Mouse (Mus musculus) lung, adult 2 months (tissue): ENCODE measurements at regions not wholly inside any gene's neighbourhood (a gene's known extent, or its start where the extent isn't known, plus 50 kb on each side); places are given as distances from the start of the nearest gene placed in this dataset.
A peak's percentile ranks its signal among the peaks of the same experiment; 100 is the strongest.
"Not testable (repeated sequence)": the region's sequence is repeated elsewhere in the genome, so short reads cannot be mapped to it uniquely, and the experiment has no call there.

Experiments used
- DNase-seq: peaks from one replicate; pipeline ENCODE4 v3.0.0; 2022
- H3K4me1 ChIP-seq: fragments of 200-500 bp; 2 replicates; pipeline ENCODE4 v1.6.1; 2011; ENCODE audit warnings: low read length; ENCODE audit not compliant: control insufficient read depth, insufficient read depth
- H3K4me3 ChIP-seq: fragments of 200-500 bp; replicated peaks from 2 replicates; pipeline ENCODE3; 2011; ENCODE audit warnings: low read depth, mild to moderate bottlenecking, control low read depth, low read length; ENCODE audit errors: extremely low read depth
- CTCF ChIP-seq: fragments of 200-500 bp; IDR thresholded peaks from 2 replicates; pipeline ENCODE4 v1.5.1; 2011; ENCODE audit warnings: mild to moderate bottlenecking, low read length, control low read depth; ENCODE audit not compliant: insufficient read depth
- POLR2A ChIP-seq: fragments of 200-500 bp; IDR thresholded peaks from 2 replicates; pipeline ENCODE4 v1.6.1; 2011; ENCODE audit warnings: low read depth, mild to moderate bottlenecking, control low read depth, low read length, borderline replicate concordance; ENCODE audit errors: extremely low read depth
- WGBS: fragments of 180-500 bp; shearing (Covaris S2); methylation state at CpG from one replicate; pipeline ENCODE4 v1.1.7; 2018; 5-methylcytosine and 5-hydroxymethylcytosine counted together

- H3K4me3 ChIP-seq: no peak overlapping the region
- 95% methylated on average over 1 of the region's 1 CpGs for WGBS
- no peak for TF ChIP-seq CTCF
- no peak for TF ChIP-seq POLR2A
- DNase-seq: no peak
- H3K4me1 ChIP-seq: no peaks in the 10 kb centered on the region
Observed at GRCm38 (mm10) chr2:51785169-51785568, 149.8 kb downstream of the Rbm43 start.

GRCm38 (mm10) chr2:51788896-51789295, 146.1 kb downstream of the Rbm43 start:
- TF ChIP-seq POLR2A (no peak), CTCF (no peak)
- Histone ChIP-seq H3K4me3 (no peak overlapping the region), H3K4me1 (no peaks in the 10 kb centered on the region)
- WGBS: 81% methylated on average over 3 of the region's 3 CpGs
- DNase-seq: no peak

- not testable (repeated sequence) for DNase-seq, H3K4me1 ChIP-seq
- WGBS: 92% methylated on average over 2 of the region's 2 CpGs
Observed at GRCm38 (mm10) chr2:51793291-51793690, 141.7 kb downstream of the Rbm43 start.

GRCm38 (mm10) chr2:51799856-51800255, 135.1 kb downstream of the Rbm43 start:
- no peaks in the 10 kb centered on the region for H3K4me1 ChIP-seq
- no peak overlapping the region for H3K4me3 ChIP-seq
- no peak for DNase-seq
- TF ChIP-seq POLR2A (no peak), CTCF (no peak)
- WGBS: 86% methylated on average over 1 of the region's 1 CpGs

More at GRCm38 (mm10) chr2:51793291-51793690, 141.7 kb downstream of the Rbm43 start:
- H3K4me3 ChIP-seq: not testable (repeated sequence)

- Histone ChIP-seq H3K4me3 (no peak overlapping the region), H3K4me1 (no peaks in the 10 kb centered on the region)
- WGBS: 81% methylated on average over 2 of the region's 2 CpGs
- TF ChIP-seq POLR2A (no peak), CTCF (no peak)
- no peak for DNase-seq
Observed at GRCm38 (mm10) chr2:51822976-51823375, 112.0 kb downstream of the Rbm43 start.

GRCm38 (mm10) chr2:51830286-51830944, 104.5 kb downstream of the Rbm43 start:
- H3K4me3 ChIP-seq: no peak overlapping the region
- TF ChIP-seq CTCF: no peak
- TF ChIP-seq POLR2A: no peak
- H3K4me1 ChIP-seq: no peaks in the 10 kb centered on the region
- WGBS: 31% methylated on average over 7 of the region's 7 CpGs
- peak; percentile 16 for DNase-seq

GRCm38 (mm10) chr2:51830965-51831720, 103.8 kb downstream of the Rbm43 start:
- Histone ChIP-seq H3K4me3 (no peak overlapping the region), H3K4me1 (no peaks in the 10 kb centered on the region)
- DNase-seq: no peak
- WGBS: 89% methylated on average over 9 of the region's 9 CpGs
- TF ChIP-seq CTCF (no peak), POLR2A (no peak)

- 86% methylated on average over 5 of the region's 5 CpGs for WGBS
Observed at GRCm38 (mm10) chr2:51837864-51838263, 97.1 kb downstream of the Rbm43 start.

GRCm38 (mm10) chr2:51840808-51841207, 94.2 kb downstream of the Rbm43 start:
- H3K4me3 ChIP-seq: no peak overlapping the region
- H3K4me1 ChIP-seq: no peaks in the 10 kb centered on the region
- WGBS: 80% methylated on average over 3 of the region's 3 CpGs
- no peak for DNase-seq
- TF ChIP-seq POLR2A (no peak), CTCF (no peak)

More at GRCm38 (mm10) chr2:51837864-51838263, 97.1 kb downstream of the Rbm43 start:
- no peak for DNase-seq
- TF ChIP-seq CTCF (no peak), POLR2A (no peak)
- Histone ChIP-seq H3K4me3 (no peak overlapping the region), H3K4me1 (no peaks in the 10 kb centered on the region)

- no peak overlapping the region for H3K4me3 ChIP-seq
- WGBS: 63% methylated on average over 8 of the region's 8 CpGs
- H3K4me1 ChIP-seq: no peaks in the 10 kb centered on the region
- no peak for DNase-seq
- TF ChIP-seq CTCF (no peak), POLR2A (no peak)
Observed at GRCm38 (mm10) chr2:51844831-51845230, 90.1 kb downstream of the Rbm43 start.
